Mouse (Mus musculus) heart, adult 8-10 months (tissue): ENCODE measurements around the gene Sis. TPM values are rescaled to one million over a fixed set of nuclear protein-coding genes. Genes with fewer than 3 reads are reported as not detected.

Experiments used
- DNase-seq: peaks from one replicate; pipeline ENCODE4 v3.0.0; 2022; ENCODE audit warnings: low spot score
- total RNA-seq, 4 experiments: library from RNA; stranded (reverse); gene quantifications; 2 replicates each; pipeline ENCODE4 v1.2.4; 2022

The Sis gene
- total RNA-seq = not detected

DNA sequence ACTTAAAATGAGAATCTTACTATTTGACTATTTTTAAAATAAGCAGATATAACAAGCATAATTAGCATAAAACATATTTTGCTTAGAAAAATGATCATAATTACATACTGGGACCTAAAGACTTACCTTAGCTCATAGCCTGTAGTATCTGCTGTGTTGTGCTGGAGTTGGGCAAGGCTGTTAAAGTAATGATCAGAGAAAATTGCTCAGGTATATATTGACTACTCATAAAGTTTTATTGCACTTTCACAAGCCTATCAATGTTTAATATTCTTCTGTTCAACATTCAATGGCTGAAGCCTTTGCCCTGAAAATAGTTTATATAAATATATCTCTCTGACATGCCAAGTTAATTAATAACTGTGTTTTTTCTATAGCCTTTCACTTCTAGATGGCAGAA is at the start of gene Sis:
TSS of gene Sis (minus strand) at position 189 of the 400 bp plus-strand sequence.
- DNase-seq = no peak

DNA sequence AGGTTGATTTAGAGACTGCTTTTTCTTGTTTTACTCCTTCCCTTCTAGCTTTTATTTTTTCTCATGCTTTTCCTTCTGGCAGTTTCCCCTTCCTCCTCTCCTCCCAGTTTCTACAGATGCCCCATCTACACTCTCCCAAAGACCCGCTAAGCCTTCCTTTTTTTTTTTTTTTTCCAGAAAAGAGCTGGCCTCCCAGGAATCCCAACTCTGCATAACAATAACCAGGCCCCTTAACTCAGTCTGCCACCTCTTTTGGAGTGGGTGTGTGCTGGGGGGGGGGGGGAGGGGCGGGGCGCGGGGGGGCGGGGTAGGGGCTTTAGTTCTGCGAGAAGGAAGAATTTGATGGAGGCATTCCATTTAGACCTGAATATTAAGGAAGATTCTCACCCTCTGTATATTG is 38.4 kb upstream of the Sis start:
- no peak for DNase-seq

DNA sequence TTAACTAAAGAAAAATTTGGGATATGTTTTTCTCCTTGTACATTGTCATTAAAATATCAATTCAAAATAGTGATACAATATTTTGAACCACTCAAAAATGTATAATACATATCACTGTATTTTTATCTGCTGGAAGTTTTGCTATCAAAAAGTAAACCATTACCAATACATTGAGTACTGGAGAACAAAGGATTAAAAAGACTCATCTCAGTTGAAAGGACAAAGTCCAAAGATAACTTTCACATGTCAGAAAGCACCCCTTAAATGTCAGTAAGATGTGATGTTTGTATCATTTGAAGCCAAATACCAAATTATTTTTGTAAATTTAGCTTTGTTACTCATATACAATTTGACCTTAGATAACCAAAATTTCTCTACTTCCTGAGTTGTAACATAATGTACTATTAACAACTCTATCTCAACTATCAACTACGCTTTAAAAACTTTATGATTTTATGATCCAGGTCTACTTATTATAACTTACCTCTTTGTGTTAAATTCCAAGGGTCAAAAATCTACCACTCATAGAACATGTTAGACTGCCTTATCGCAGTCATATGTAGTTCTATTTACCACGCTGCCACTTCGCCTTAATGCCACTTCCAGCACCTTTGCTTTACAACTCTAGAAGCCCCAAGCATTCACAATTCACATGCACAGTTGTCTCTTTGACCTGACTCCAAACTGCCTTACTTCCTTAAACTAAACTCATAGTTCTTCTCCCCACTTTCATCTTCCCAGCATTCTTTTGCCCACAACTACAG is 35.5 kb upstream of the Sis start:
- no peak for DNase-seq

DNA sequence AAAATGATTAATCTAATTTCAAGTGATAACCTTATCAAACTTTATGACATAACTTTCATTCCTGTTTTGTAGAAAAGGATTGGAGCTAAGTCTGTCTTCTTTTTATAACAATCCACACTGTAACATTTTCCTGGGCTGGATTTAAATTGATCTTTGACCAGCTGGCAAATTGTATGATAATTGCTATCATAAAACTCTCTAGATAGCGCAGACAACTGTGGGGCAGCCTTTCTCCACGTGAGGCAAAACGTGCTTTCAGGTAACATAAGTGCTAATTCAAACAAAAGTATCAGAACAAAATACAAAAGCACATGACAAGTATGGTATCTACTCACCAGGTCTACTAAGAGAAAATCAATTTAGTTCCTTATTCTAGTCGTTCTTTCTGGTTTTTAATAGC is 29.9 kb upstream of the Sis start:
- DNase-seq = no peak

GRCm38 (mm10) chr3:72990992-72991391 is 23.3 kb upstream of the Sis start:
- no peak for DNase-seq

DNA sequence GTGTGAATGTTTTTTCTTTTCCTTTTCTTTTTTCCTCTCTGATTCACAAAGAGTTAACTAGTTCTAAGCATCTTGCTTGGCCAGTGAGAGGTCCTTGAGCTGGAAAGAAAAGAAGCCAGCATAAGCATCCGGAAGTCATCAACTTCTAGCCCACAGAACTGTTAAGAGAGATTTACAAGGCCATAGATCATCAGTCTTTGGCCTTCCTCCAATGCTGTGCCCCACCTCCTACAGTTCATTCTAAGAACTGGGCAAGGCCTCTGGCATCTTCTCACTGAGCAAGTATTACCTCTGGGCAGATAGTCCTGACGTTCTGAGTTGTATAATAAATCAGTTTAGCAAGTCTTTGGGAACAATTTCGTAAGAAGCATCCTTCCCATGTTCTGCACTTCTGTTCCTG is 8.9 kb upstream of the Sis start:
- no peak for DNase-seq

GRCm38 (mm10) chr3:72918919-72919526 is 48.6 kb downstream of the Sis start:
- no peak for DNase-seq

GRCm38 (mm10) chr3:72882501-72882900 is 85.2 kb downstream of the Sis start:
- no peak for DNase-seq

DNA sequence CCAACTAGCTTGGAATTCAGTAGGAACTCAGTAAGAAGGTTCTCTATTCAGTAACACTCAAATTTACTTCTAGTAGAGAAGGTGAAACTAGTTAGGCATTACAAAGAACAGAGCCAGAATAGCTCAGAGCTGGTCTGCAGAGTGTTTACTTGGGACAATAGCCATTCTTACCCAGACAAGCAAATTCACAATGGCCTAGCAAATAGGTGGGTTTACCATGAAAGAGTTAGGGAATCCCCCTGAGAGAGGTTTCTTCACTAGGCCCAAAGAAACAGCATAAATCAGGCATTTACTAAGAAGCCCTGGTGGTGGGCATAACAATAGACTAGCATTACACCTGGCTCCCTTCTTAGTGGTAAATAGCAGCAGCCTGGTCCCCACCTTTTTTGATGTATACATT is 99.5 kb downstream of the Sis start:
- no peak for DNase-seq

DNA sequence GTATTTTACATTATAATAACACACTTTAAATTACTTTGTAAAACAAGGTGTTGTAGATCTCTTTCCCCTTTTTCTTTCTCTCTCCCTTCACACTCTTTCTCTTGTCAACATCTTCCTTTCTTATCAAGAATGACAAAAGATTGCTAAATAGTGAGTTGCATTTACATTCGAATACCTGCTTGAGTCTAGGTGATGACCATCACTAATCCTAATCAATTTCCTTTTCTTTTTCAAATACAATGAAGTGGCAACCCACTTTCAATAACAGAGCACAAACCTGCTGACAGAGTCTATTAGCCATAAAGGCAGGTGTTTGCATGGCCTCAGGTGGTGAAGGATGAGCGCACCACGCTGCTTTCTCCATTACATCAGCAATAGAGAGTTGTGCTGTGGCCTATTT is 108.9 kb downstream of the Sis start:
- no peak for DNase-seq

GRCm38 (mm10) chr3:72855405-72855804 is 112.3 kb downstream of the Sis start:
- DNase-seq = no peak

GRCm38 (mm10) chr3:72840641-72841040 is 127.0 kb downstream of the Sis start:
- no peak for DNase-seq

Other genes with a start within 250 kb of the Sis start
- gene Slitrk3, start 89.9 kb upstream of the Sis start, total RNA-seq = under 1 TPM in 2 of 4 experiments, not detected in 2; 0.06 to 0.09 TPM